Mouse (Mus musculus): ENCODE results near the gene Pgm2l1. TPM values are rescaled to one million over a fixed set of nuclear protein-coding genes. Genes with fewer than 3 reads are reported as not detected.
A peak's percentile ranks its signal among the peaks of the same experiment; 100 is the strongest.
"Not testable (repeated sequence)": the region's sequence is repeated elsewhere in the genome, so short reads cannot be mapped to it uniquely, and the experiment has no call there.

Gene Pgm2l1
- total RNA-seq, 2 experiments from 2014 or later = 6.7 to 10.8 TPM

DNA sequence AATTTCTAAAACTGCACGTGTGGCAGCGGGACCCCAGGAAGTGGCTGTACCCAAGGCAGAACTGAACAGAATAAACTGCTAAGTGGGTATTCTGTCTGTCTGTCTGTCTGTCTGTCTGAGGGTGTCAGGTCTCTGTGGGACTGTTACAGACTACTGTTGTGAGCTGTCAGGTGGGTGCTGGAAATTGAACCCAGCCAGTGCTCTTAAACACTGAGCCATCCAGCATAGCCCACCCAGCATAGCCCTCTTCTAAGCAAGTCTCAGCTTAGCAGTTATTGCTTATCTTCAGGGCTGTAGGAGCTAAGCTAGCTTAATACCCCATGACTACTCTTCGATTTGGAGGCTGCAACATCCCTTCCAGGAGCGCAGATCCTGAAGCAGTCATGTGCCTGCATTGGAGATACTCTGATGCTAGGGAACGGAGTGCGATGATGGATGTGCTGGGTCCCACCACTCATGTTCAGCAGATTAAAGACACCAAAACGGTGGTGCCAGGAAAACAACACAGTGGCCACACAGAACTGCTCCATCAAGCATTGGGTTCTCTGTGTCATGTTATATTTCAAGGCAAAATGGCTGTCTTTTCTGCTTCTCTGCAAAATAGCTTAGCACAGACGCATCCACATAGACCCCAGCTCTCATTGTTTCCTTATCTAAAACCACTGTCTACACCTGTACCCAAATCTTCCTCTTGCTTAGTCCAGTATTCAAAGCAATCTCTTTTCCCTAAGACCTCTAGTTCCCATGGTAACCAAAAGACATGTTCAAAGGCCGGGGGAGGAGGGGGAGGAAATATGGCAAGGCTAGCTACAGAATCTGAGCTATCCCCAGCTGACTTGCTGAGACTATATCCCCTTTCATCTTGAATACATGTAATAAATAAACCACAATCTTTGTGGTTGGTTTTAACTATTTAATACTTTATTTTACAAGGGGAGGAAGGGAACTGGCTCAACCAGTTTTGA, 10.3 kb upstream of the Pgm2l1 start:
- ATAC-seq (replicated peaks; ENCODE audit: poor library complexity, severe bottlenecking) = no peak

GRCm38 (mm10) chr7:100227896-100228525, 817 bp downstream of the Pgm2l1 start:
- peak; percentile 25 for ATAC-seq (replicated peaks; ENCODE audit: poor library complexity, severe bottlenecking)

DNA sequence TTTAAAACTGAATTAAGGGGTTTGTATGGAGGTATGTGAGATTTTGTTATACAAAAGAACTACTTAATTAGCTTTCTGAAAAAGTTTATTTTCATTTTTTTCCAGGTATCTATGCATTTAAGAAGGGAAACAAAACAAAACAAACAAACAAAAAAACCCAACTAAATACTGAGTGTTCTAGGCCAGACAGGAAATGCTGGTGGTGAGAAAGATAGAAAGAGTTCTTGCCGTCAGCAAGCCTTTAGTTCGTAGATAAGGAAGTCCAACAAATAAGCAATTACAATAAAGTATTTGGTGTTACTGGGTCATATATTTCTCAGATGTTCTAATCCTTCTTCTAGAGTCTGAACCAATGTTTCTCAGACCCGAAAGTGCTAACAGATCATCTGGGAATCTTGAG, 1.8 kb downstream of the Pgm2l1 start:
- ATAC-seq (replicated peaks; ENCODE audit: poor library complexity, severe bottlenecking) = no peak

DNA sequence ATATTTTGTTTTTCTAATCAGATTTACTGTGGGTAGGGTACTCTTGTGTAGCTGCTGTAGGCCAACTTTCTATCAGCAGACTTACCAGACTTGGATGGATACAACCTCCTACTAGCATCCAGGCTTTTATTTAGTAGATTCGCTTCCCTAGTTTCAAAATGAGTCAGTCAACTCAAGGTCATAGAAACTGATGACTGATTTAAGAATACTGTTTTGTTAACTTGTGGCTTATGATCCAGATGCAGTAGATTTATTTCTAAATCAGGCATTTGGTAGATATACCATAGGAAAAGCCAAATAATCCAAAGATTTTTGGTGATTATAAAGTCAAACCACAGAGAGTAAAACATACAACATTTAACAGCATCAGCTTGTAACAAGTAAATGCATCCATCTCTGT, 3.5 kb downstream of the Pgm2l1 start:
- ATAC-seq (replicated peaks; ENCODE audit: poor library complexity, severe bottlenecking) = no peak

GRCm38 (mm10) chr7:100231661-100232060, 4.5 kb downstream of the Pgm2l1 start:
- ATAC-seq (replicated peaks; ENCODE audit: poor library complexity, severe bottlenecking) = no peak

DNA sequence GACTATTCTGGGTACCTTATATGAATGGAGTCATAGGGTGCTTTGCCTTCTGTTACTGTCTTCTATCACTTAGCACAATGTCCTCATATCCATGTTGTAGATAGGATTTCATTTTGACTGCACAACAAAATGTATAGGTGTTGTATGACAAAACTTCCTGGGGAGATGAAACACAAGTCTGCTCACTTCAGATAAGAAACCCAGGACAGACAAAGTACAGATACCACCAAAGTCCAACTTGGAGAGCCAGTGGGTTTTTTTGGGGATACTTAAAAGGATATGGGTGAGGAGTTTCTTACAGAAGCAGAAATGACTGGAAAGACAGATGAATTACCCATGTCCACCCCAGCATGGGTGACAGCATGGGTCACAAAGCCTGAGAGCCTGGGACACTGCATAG, 6.5 kb downstream of the Pgm2l1 start:
- ATAC-seq (replicated peaks; ENCODE audit: poor library complexity, severe bottlenecking) = 0 out of 2 replicates have a peak, but pooled peaks have one; percentile 17

DNA sequence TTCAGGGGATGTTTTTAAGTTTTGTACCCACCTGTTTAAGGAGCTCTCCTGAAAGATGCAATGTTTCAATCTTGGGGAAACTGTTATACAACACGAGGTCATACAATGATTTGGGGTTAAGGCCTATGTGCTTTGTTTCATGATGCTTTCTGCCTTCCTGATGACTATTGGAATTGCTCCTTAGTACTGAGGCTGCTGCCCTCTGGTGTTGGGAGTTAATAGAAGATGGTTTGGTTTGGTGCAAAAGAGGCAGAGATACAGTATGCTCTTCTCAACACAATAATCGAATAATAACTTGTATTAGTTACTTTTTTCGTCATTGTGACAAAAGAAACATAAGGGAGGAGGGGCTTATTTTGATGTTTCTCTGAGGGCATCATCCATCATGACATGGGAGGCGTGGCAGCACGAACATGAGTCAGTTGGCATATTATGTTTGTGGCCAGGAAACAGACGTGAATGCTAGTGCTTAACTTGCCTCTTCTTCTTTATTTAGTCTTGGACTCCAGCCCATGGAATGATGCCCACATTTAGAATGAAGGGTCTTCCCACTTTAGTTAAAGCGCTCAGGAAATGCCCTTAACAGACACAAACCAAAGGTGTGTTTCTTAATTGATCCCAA, 7.2 kb downstream of the Pgm2l1 start:
- ATAC-seq (replicated peaks; ENCODE audit: poor library complexity, severe bottlenecking) = peak; percentile 67

GRCm38 (mm10) chr7:100238271-100238670, 11.1 kb downstream of the Pgm2l1 start:
- ATAC-seq (replicated peaks; ENCODE audit: poor library complexity, severe bottlenecking) = no peak

GRCm38 (mm10) chr7:100240601-100241000, 13.4 kb downstream of the Pgm2l1 start:
- no peak for ATAC-seq (replicated peaks; ENCODE audit: poor library complexity, severe bottlenecking)

DNA sequence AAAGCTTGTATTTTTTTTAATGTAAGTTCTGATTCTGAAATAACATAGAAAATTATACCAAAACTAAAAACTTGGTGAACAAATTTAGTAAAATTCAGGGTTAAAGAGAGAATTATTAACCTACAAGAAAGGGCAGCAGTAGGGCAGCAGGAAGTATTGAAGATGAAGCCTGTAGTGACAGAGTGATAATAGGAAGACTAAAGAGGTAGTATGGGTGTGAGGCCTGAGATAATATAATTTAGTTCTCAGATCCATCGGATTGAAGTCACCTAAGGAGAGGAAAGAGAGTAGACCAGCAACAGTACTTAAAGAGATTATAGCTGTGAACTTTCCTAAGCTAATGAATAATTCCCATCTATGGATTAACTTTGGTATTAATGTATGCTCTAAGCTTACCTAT, 15.8 kb downstream of the Pgm2l1 start:
- no peak for ATAC-seq (replicated peaks; ENCODE audit: poor library complexity, severe bottlenecking)

- no peak for ATAC-seq (replicated peaks; ENCODE audit: poor library complexity, severe bottlenecking)
Measured at GRCm38 (mm10) chr7:100244225-100244624, 17.0 kb downstream of the Pgm2l1 start.

DNA sequence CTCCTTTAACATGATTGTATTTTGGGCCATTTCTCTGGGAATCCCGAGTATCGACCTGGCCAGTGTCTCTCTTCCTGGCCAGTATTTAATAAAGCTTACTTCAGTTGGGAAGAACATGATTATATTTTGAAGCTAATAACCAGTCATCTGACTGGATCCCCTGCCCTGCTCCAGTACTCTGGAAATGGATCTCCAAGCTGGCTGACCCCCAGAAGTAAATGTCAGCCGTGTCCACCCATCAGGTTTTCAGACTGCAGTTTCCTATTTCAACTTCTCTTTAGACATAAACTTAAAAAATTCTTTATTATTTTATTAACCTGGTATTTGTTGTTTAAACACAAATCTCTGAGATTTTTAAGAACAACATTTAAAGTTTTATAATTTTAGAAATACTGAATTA, 18.0 kb downstream of the Pgm2l1 start:
- ATAC-seq (replicated peaks; ENCODE audit: poor library complexity, severe bottlenecking) = no peak

- no peak for ATAC-seq (replicated peaks; ENCODE audit: poor library complexity, severe bottlenecking)
Measured at GRCm38 (mm10) chr7:100250667-100251066, 23.5 kb downstream of the Pgm2l1 start.

- ATAC-seq (replicated peaks; ENCODE audit: poor library complexity, severe bottlenecking) = no peak
Measured at GRCm38 (mm10) chr7:100262350-100262749, 35.2 kb downstream of the Pgm2l1 start.

DNA sequence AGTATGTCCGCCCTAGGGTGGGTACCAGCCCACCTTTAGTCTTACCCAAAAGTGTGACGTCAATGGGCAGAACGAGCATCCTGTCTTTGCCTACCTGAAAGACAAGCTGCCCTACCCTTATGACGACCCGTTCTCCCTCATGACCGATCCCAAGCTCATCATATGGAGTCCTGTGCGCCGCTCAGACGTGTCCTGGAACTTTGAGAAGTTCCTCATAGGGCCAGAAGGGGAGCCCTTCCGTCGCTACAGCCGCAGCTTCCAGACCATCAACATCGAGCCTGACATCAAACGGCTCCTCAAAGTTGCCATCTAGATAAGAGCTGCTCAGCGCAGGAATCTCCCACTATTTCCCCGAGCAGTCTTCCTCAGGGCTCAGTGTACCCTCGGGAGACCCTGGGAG, 37.7 kb downstream of the Pgm2l1 start:
- ATAC-seq (replicated peaks; ENCODE audit: poor library complexity, severe bottlenecking) = not testable (repeated sequence)

- ATAC-seq (replicated peaks; ENCODE audit: poor library complexity, severe bottlenecking) = no peak
Measured at GRCm38 (mm10) chr7:100272369-100272768, 45.2 kb downstream of the Pgm2l1 start.

GRCm38 (mm10) chr7:100274507-100274906, 47.3 kb downstream of the Pgm2l1 start:
- no peak for ATAC-seq (replicated peaks; ENCODE audit: poor library complexity, severe bottlenecking)

- ATAC-seq (replicated peaks; ENCODE audit: poor library complexity, severe bottlenecking) = no peak
Measured at GRCm38 (mm10) chr7:100276397-100276796, 49.2 kb downstream of the Pgm2l1 start.

DNA sequence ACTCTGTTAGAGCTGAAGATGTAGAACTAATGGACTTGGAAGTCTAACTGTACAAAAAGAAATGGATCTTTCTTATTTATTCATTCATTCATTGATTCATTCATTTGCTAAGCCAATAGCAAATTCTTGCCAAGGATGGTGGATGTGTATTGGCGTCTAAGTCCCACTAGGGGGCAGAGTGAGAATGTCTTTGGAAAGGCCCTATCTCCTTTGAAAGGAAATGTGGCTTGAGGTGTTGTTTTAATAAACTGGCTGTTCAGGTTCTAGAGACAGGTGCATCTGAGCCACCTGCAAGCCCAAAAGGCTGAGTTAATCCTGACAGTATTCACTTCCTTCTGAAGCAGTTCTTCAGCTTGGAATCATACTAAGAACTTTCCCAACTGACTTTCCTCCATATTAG, 52.6 kb downstream of the Pgm2l1 start:
- peak; percentile 53 for ATAC-seq (replicated peaks; ENCODE audit: poor library complexity, severe bottlenecking)

DNA sequence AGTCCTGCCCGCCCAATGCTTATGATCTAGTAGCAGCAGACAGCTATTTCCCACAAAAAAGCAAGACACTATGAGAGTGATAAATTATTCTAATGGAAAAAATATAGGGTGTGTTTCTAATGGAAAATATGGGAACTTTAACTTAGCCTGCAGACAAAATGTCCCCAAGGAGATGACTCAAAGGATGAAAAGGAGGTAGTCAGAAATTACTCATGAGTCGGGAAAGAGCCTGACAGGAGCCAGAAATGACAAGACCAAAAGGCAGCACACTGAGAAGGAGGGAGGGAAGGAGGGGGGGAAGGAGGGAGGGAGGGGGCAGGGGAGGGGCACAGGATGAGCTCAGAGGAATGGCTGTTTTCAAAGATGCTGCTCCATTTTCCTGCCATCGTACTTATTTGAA, 54.4 kb downstream of the Pgm2l1 start:
- ATAC-seq (replicated peaks; ENCODE audit: poor library complexity, severe bottlenecking) = no peak

- ATAC-seq (replicated peaks; ENCODE audit: poor library complexity, severe bottlenecking) = no peak
Measured at GRCm38 (mm10) chr7:100283298-100283697, 56.1 kb downstream of the Pgm2l1 start.

Measured in granulocyte monocyte progenitor cell, adult 5-6 weeks (primary cell).